Comparison of ENCODE assay signal across 9 mouse cellular contexts in genomic region chr2:118779065-118779464, GRCm38 (mm10). TPM values are rescaled to one million over a fixed set of nuclear protein-coding genes. Genes with fewer than 3 reads are reported as not detected.
DNase-seq lines count a peak whose midpoint lies in the region; ATAC-seq and TF ChIP-seq lines count a peak whose summit lies in the region.
"Had no signal": no experiment of that assay in that cellular context is flagged by ENCODE, and none has a peak within 500 bp of the region (broad histone marks: within the 10 kb centered on the region; RNA-seq: fewer than 3 reads in every experiment).

No protein-coding gene starts in this region.

- ATAC-seq in intestine, embryonic 14.5 days (replicated peaks; ENCODE audit: low FRiP score, low TSS enrichment, low read depth): peak; percentile 17; the same call in 1 of the 2 replicates
- peak; percentile 56 for ATAC-seq in neural tube, embryonic 13.5 days (ENCODE audit: low read depth)

- no peak for DNase-seq in layer of hippocampus, adult 2 months (ENCODE audit: low spot score in 2 of 2)
- no peak for DNase-seq in layer of hippocampus, adult 11-12 months (ENCODE audit: low spot score)
- DNase-seq in cerebellum, postnatal 36 days: peak; percentile 45 to 48
- DNase-seq in intestine, embryonic 14.5 days (ENCODE audit: low spot score): no peak
- no peak for DNase-seq in layer of hippocampus, adult 9-11 months
- no peak for DNase-seq in adrenal gland, postnatal 36 days
- no peak for DNase-seq in frontal cortex, postnatal 10 days (ENCODE audit: low spot score in 2 of 2)

- no peaks in the 10 kb centered on the region for H3K27me3 ChIP-seq in intestine, embryonic 14.5 days (replicated peaks; ENCODE audit: control insufficient read depth, insufficient read depth, low read length)
- H3K27me3 ChIP-seq in neural tube, embryonic 13.5 days: no peaks in the 10 kb centered on the region

- H3K27ac ChIP-seq in layer of hippocampus, adult 2 months: peak overlapping the region; percentile 94
- H3K27ac ChIP-seq in intestine, embryonic 14.5 days (ENCODE audit: low read depth): no peak overlapping the region
- peak overlapping the region; percentile 72 for H3K27ac ChIP-seq in neural tube, embryonic 13.5 days (replicated peaks)

- H3K9me3 ChIP-seq in intestine, embryonic 14.5 days (ENCODE audit: control insufficient read depth, low read length): no peaks in the 10 kb centered on the region
- H3K9me3 ChIP-seq in neural tube, embryonic 13.5 days: no peaks in the 10 kb centered on the region

- TF ChIP-seq CTCF in layer of hippocampus, adult 2 months (conservative IDR thresholded peaks at IDR 0.05): no peak

- no peaks in the 10 kb centered on the region for H3K36me3 ChIP-seq in intestine, embryonic 14.5 days (ENCODE audit: control insufficient read depth, insufficient read depth, low read length)
- no peaks in the 10 kb centered on the region for H3K36me3 ChIP-seq in neural tube, embryonic 13.5 days

- no peaks in the 10 kb centered on the region for H3K4me1 ChIP-seq in intestine, embryonic 14.5 days (replicated peaks; ENCODE audit: control insufficient read depth, insufficient read depth, low read length)
- peaks cover 21% of the 10 kb centered on the region for H3K4me1 ChIP-seq in neural tube, embryonic 13.5 days (replicated peaks)

- peak overlapping the region; percentile 82 for H3K4me3 ChIP-seq in layer of hippocampus, adult 2 months
- H3K4me3 ChIP-seq in intestine, embryonic 14.5 days (ENCODE audit: low read depth, low read length): peak overlapping the region; percentile 30
- H3K4me3 ChIP-seq in neural tube, embryonic 13.5 days: peak overlapping the region; percentile 47

- 0 out of 2 replicates have a peak overlapping the region, but pooled peaks have one; percentile 17 for H3K9ac ChIP-seq in intestine, embryonic 14.5 days (ENCODE audit: low read length)
- peak overlapping the region; percentile 59 for H3K9ac ChIP-seq in neural tube, embryonic 13.5 days

- 14% methylated on average over 10 of the region's 10 CpGs for WGBS in intestine, embryonic 14.5 days
- 6% methylated on average over 10 of the region's 10 CpGs for WGBS in neural tube, embryonic 13.5 days

- H3K4me2 ChIP-seq in intestine, embryonic 14.5 days (ENCODE audit: low read length): peak overlapping the region; percentile 58
- peak overlapping the region; percentile 61 for H3K4me2 ChIP-seq in neural tube, embryonic 13.5 days

RNA-seq across cellular contexts. Expression of gene Disp2, which starts 0.5 kb away (rescaled TPM):
- 100 to 1,000 TPM; 263 to 273 TPM for total RNA-seq in layer of hippocampus, adult 2 months (2021)
- polyA plus RNA-seq in intestine, embryonic 14.5 days (2014; fragmentation: Nextera tagmentation; extraction: Ambion mirVana): 2.6 and 3.0 TPM in 2 replicates
- polyA plus RNA-seq in neural tube, embryonic 13.5 days (2015; fragmentation: Nextera tagmentation; extraction: Ambion mirVana): 39.9 and 40.7 TPM in 2 replicates
- 10 to 100 TPM; 20.6 to 26.4 TPM for total RNA-seq in adrenal gland, postnatal 36 days (2021)
- total RNA-seq: common myeloid progenitor, adult 5-6 weeks had no signal

RNA-seq across cellular contexts. Expression of gene Phgr1, which starts 6.5 kb away (rescaled TPM):
- not detected for total RNA-seq in layer of hippocampus, adult 2 months (2021)
- polyA plus RNA-seq in intestine, embryonic 14.5 days (2014; fragmentation: Nextera tagmentation; extraction: Ambion mirVana): 21.2 and 45.1 TPM in 2 replicates
- not detected in 2 replicates for polyA plus RNA-seq in neural tube, embryonic 13.5 days (2015; fragmentation: Nextera tagmentation; extraction: Ambion mirVana)
- total RNA-seq in adrenal gland, postnatal 36 days (2021): not detected
- total RNA-seq: common myeloid progenitor, adult 5-6 weeks had no signal

RNA-seq across cellular contexts. Expression of gene Ccdc9b, which starts 16.6 kb away (rescaled TPM):
- 1 to 10 TPM; 7.6 to 9.6 TPM for total RNA-seq in layer of hippocampus, adult 2 months (2021)
- 1.2 and 1.4 TPM in 2 replicates for polyA plus RNA-seq in intestine, embryonic 14.5 days (2014; fragmentation: Nextera tagmentation; extraction: Ambion mirVana)
- 1.2 and 1.4 TPM in 2 replicates for polyA plus RNA-seq in neural tube, embryonic 13.5 days (2015; fragmentation: Nextera tagmentation; extraction: Ambion mirVana)
- 1 to 10 TPM; 4.8 to 5.6 TPM for total RNA-seq in adrenal gland, postnatal 36 days (2021)

RNA-seq across cellular contexts. Expression of gene Inafm2, which starts 33.5 kb away (rescaled TPM):
- 10 to 100 TPM; 62.1 to 66.7 TPM for total RNA-seq in layer of hippocampus, adult 2 months (2021)
- 31.9 and 37.0 TPM in 2 replicates for polyA plus RNA-seq in intestine, embryonic 14.5 days (2014; fragmentation: Nextera tagmentation; extraction: Ambion mirVana)
- 23.7 and 25.3 TPM in 2 replicates for polyA plus RNA-seq in neural tube, embryonic 13.5 days (2015; fragmentation: Nextera tagmentation; extraction: Ambion mirVana)
- total RNA-seq in adrenal gland, postnatal 36 days (2021): 10 to 100 TPM; 35.5 to 40.5 TPM

RNA-seq across cellular contexts. Expression of gene Knstrn, which starts 34.7 kb away (rescaled TPM):
- 1 to 10 TPM; 1.5 to 3.2 TPM for total RNA-seq in layer of hippocampus, adult 2 months (2021)
- 97.9 and 109 TPM in 2 replicates for polyA plus RNA-seq in intestine, embryonic 14.5 days (2014; fragmentation: Nextera tagmentation; extraction: Ambion mirVana)
- polyA plus RNA-seq in neural tube, embryonic 13.5 days (2015; fragmentation: Nextera tagmentation; extraction: Ambion mirVana): 23.8 and 28.0 TPM in 2 replicates
- 1 to 10 TPM; 5.8 to 6.6 TPM for total RNA-seq in adrenal gland, postnatal 36 days (2021)

Comparison
In these comparisons a context has a peak if more than half of its experiments do, and no peak if none do; other contexts are left out.
1. DNase-seq: peak in cerebellum, postnatal 36 days (2 of 2); none in layer of hippocampus, adult 2 months (0 of 2), layer of hippocampus, adult 11-12 months (single experiment), intestine, embryonic 14.5 days (single experiment), layer of hippocampus, adult 9-11 months (single experiment), adrenal gland, postnatal 36 days (0 of 2) and frontal cortex, postnatal 10 days (0 of 2).
2. H3K4me3 ChIP-seq: peak in every context shown above with its lines; median percentile 82 in layer of hippocampus, adult 2 months; 47 in neural tube, embryonic 13.5 days; 30 in intestine, embryonic 14.5 days.
3. RNA of gene Disp2, which starts 0.5 kb away (total RNA-seq): 263 to 273 TPM in layer of hippocampus, adult 2 months; 20.6 to 26.4 TPM in adrenal gland, postnatal 36 days; every median in the first group is over 4 times any median in the second.